Mouse (Mus musculus) heart, embryonic 11.5 days (tissue): ENCODE results near the gene Emc8. TPM values are rescaled to one million over a fixed set of nuclear protein-coding genes. Genes with fewer than 3 reads are reported as not detected.
A peak's percentile ranks its signal among the peaks of the same experiment; 100 is the strongest.

Source experiments
- ATAC-seq: fragments of 200-750 bp; cut with Nextera tagmentation; replicated peaks from 2 replicates; pipeline ENCODE4 v1.8.0; 2017; ENCODE audit warnings: moderate library complexity; ENCODE audit not compliant: insufficient number of reproducible peaks, low FRiP score, low TSS enrichment
- H3K27ac ChIP-seq: fragments of 300-500 bp; sonication (generic); 2 replicates; pipeline ENCODE4 v1.5.1; 2014; ENCODE audit warnings: mild to moderate bottlenecking, low read depth, low read length
- H3K27me3 ChIP-seq: fragments of 300-500 bp; sonication (generic); 2 replicates; pipeline ENCODE4 v1.6.1; 2014; ENCODE audit warnings: mild to moderate bottlenecking, low read length, mixed read lengths; ENCODE audit not compliant: control insufficient read depth, insufficient read depth
- H3K36me3 ChIP-seq: fragments of 300-500 bp; sonication (generic); 2 replicates; pipeline ENCODE4 v1.6.1; 2014; ENCODE audit warnings: mild to moderate bottlenecking, low read length, moderate library complexity, mixed read lengths; ENCODE audit not compliant: control insufficient read depth, insufficient read depth
- H3K4me1 ChIP-seq: fragments of 300-500 bp; sonication (generic); 2 replicates; pipeline ENCODE4 v1.6.1; 2014; ENCODE audit warnings: low read length; ENCODE audit not compliant: control insufficient read depth, insufficient read depth
- H3K4me2 ChIP-seq: fragments of 300-500 bp; sonication (generic); 2 replicates; pipeline ENCODE4 v1.6.1; 2014; ENCODE audit warnings: mild to moderate bottlenecking, moderate library complexity
- H3K4me3 ChIP-seq: fragments of 300-500 bp; sonication (generic); 2 replicates; pipeline ENCODE4 v1.5.1; 2014; ENCODE audit warnings: low read depth, low read length
- H3K9ac ChIP-seq: fragments of 300-500 bp; sonication (generic); 2 replicates; pipeline ENCODE4 v1.6.1; 2014; ENCODE audit warnings: mild to moderate bottlenecking, low read depth, low read length, moderate library complexity
- H3K9me3 ChIP-seq: fragments of 300-500 bp; sonication (generic); replicated peaks from 2 replicates; pipeline ENCODE4 v1.6.1; 2016; ENCODE audit warnings: low read length; ENCODE audit not compliant: control insufficient read depth
- WGBS: fragments of 180-500 bp; shearing (Covaris S2); extraction: QIAGEN DNeasy Blood & Tissue Kit; methylation state at CpG from one replicate; pipeline ENCODE4 v1.1.7; 2014; ENCODE audit not compliant: insufficient replicate concordance; 5-methylcytosine and 5-hydroxymethylcytosine counted together
- polyA plus RNA-seq: library from polyadenylated mRNA; unstranded; fragments of >200 nt; fragmentation: Nextera tagmentation; extraction: Ambion mirVana; gene quantifications from 2 replicates; pipeline ENCODE4 v1.2.1, GENCODE M21; 2014

The Emc8 gene
- polyA plus RNA-seq, 1 experiment from 2014 or later = 221 TPM

GRCm38 (mm10) chr8:120700053-120700452 is 31.7 kb upstream of the Emc8 start:
- no peak overlapping the region for H3K4me2 ChIP-seq
- H3K27me3 ChIP-seq = no peaks in the 10 kb centered on the region
- 76% methylated on average over 4 of the region's 4 CpGs for WGBS
- H3K9ac ChIP-seq = no peak overlapping the region
- no peak overlapping the region for H3K27ac ChIP-seq
- no peaks in the 10 kb centered on the region for H3K36me3 ChIP-seq
- H3K4me1 ChIP-seq = peaks cover 14% of the 10 kb centered on the region
- H3K9me3 ChIP-seq = no peaks in the 10 kb centered on the region
- no peak for ATAC-seq
- H3K4me3 ChIP-seq = no peak overlapping the region

GRCm38 (mm10) chr8:120699565-120699964 is 31.2 kb upstream of the Emc8 start:
- WGBS = 49% methylated on average over 2 of the region's 2 CpGs
- Histone ChIP-seq H3K4me2 (no peak overlapping the region), H3K36me3 (no peaks in the 10 kb centered on the region), H3K9ac (no peak overlapping the region), H3K9me3 (no peaks in the 10 kb centered on the region), H3K4me1 (peaks cover 14% of the 10 kb centered on the region), H3K4me3 (no peak overlapping the region), H3K27me3 (no peaks in the 10 kb centered on the region), H3K27ac (no peak overlapping the region)
- no peak for ATAC-seq

- H3K27ac ChIP-seq = no peak overlapping the region
- H3K36me3 ChIP-seq = no peaks in the 10 kb centered on the region
- no peaks in the 10 kb centered on the region for H3K27me3 ChIP-seq
- no peak overlapping the region for H3K9ac ChIP-seq
- WGBS = 71% methylated on average over 6 of the region's 6 CpGs
- H3K9me3 ChIP-seq = no peaks in the 10 kb centered on the region
- no peak for ATAC-seq
- peaks cover 14% of the 10 kb centered on the region for H3K4me1 ChIP-seq
- no peak overlapping the region for H3K4me2 ChIP-seq
- H3K4me3 ChIP-seq = no peak overlapping the region
Measured at GRCm38 (mm10) chr8:120699079-120699478, 30.7 kb upstream of the Emc8 start.

- 74% methylated on average over 7 of the region's 7 CpGs for WGBS
- no peak for ATAC-seq
- Histone ChIP-seq H3K4me3 (no peak overlapping the region), H3K4me2 (no peak overlapping the region), H3K9me3 (no peaks in the 10 kb centered on the region), H3K9ac (no peak overlapping the region), H3K4me1 (peaks cover 14% of the 10 kb centered on the region), H3K36me3 (no peaks in the 10 kb centered on the region), H3K27ac (no peak overlapping the region), H3K27me3 (no peaks in the 10 kb centered on the region)
Measured at GRCm38 (mm10) chr8:120698426-120698825, 30.1 kb upstream of the Emc8 start.

GRCm38 (mm10) chr8:120697979-120698272 is 29.6 kb upstream of the Emc8 start:
- no peak for ATAC-seq
- H3K4me3 ChIP-seq = no peak overlapping the region
- no peaks in the 10 kb centered on the region for H3K9me3 ChIP-seq
- H3K27ac ChIP-seq = no peak overlapping the region
- H3K4me2 ChIP-seq = no peak overlapping the region
- H3K4me1 ChIP-seq = peaks cover 14% of the 10 kb centered on the region
- no peaks in the 10 kb centered on the region for H3K36me3 ChIP-seq
- no peak overlapping the region for H3K9ac ChIP-seq
- H3K27me3 ChIP-seq = no peaks in the 10 kb centered on the region

GRCm38 (mm10) chr8:120697154-120697978 is 29.0 kb upstream of the Emc8 start:
- H3K4me2 ChIP-seq = no peak overlapping the region
- H3K27ac ChIP-seq = no peak overlapping the region
- no peak for ATAC-seq
- peaks cover 14% of the 10 kb centered on the region for H3K4me1 ChIP-seq
- no peak overlapping the region for H3K4me3 ChIP-seq
- WGBS = 60% methylated on average over 17 of the region's 17 CpGs
- no peaks in the 10 kb centered on the region for H3K36me3 ChIP-seq
- no peak overlapping the region for H3K9ac ChIP-seq
- no peaks in the 10 kb centered on the region for H3K9me3 ChIP-seq
- no peaks in the 10 kb centered on the region for H3K27me3 ChIP-seq

- WGBS = 35% methylated on average over 13 of the region's 13 CpGs
- Histone ChIP-seq H3K27me3 (no peaks in the 10 kb centered on the region), H3K9ac (no peak overlapping the region), H3K36me3 (no peaks in the 10 kb centered on the region), H3K4me1 (peaks cover 14% of the 10 kb centered on the region), H3K9me3 (no peaks in the 10 kb centered on the region), H3K4me2 (no peak overlapping the region), H3K4me3 (no peak overlapping the region), H3K27ac (no peak overlapping the region)
- no peak for ATAC-seq
Measured at GRCm38 (mm10) chr8:120696401-120697153, 28.2 kb upstream of the Emc8 start.

GRCm38 (mm10) chr8:120693861-120694493 is 25.6 kb upstream of the Emc8 start:
- no peak for ATAC-seq
- Histone ChIP-seq H3K9ac (no peak overlapping the region), H3K4me3 (no peak overlapping the region), H3K36me3 (no peaks in the 10 kb centered on the region), H3K4me1 (peaks cover 14% of the 10 kb centered on the region), H3K27ac (no peak overlapping the region), H3K27me3 (peaks cover under 1% of the 10 kb centered on the region; the same call in 1 of the 2 replicates), H3K9me3 (no peaks in the 10 kb centered on the region), H3K4me2 (peak overlapping the region; percentile 34)
- 28% methylated on average over 22 of the region's 22 CpGs for WGBS
